Comparison of ENCODE assay signal across 8 mouse cellular contexts in the genomic region with DNA sequence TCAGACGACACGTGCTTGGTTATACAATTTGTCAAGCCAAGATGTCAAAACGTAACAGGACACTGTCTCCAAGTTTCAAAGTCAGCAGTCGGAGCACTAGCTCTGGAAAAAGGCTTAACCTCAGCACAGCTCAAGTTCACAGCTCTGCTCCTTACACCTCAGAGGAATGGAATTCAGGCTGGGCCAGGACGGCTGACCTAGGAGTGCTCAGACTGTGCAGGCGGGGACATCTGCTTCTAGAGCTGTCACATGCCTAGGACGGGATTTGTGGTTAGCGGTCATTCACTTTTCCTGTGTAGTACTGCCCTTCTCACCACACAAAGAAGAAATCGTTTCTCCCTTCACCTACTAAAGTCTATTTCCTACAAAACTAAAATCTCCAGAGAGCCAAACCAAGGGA. TPM values are rescaled to one million over a fixed set of nuclear protein-coding genes. Genes with fewer than 3 reads are reported as not detected.
A peak's percentile ranks its signal among the peaks of the same experiment; 100 is the strongest.
DNase-seq lines count a peak whose midpoint lies in the region; ATAC-seq and TF ChIP-seq lines count a peak whose summit lies in the region.

No protein-coding gene starts in this region.

- no peaks in the 10 kb centered on the region for H3K27me3 ChIP-seq in embryonic facial prominence, embryonic 10.5 days (replicated peaks; ENCODE audit: low read depth, poor library complexity, severe bottlenecking)
- no peaks in the 10 kb centered on the region for H3K27me3 ChIP-seq in heart, postnatal 0 days (ENCODE audit: control insufficient read depth, insufficient read depth, low read length)
- H3K27me3 ChIP-seq in limb, embryonic 13.5 days, result no peaks in the 10 kb centered on the region

- DNase-seq in R1 (ENCODE audit: low read depth, low spot score), result peak; percentile 60
- DNase-seq in embryonic facial prominence, embryonic 10.5 days (ENCODE audit: low spot score), result peak; percentile 70
- DNase-seq in heart, postnatal 0 days (ENCODE audit: low spot score), result peak; percentile 77
- no peak for DNase-seq in ovary, postnatal 36 days (ENCODE audit: low spot score)
- DNase-seq in right cerebral cortex, postnatal 36 days (ENCODE audit: low spot score in 2 of 2), result no peak
- no peak for DNase-seq in spleen, postnatal 4 days (ENCODE audit: low spot score in 2 of 2)

- no peaks in the 10 kb centered on the region for H3K9me3 ChIP-seq in embryonic facial prominence, embryonic 10.5 days
- H3K9me3 ChIP-seq in heart, postnatal 0 days (replicated peaks; ENCODE audit: control insufficient read depth, low read length), result no peaks in the 10 kb centered on the region
- no peaks in the 10 kb centered on the region for H3K9me3 ChIP-seq in limb, embryonic 13.5 days

- no peak overlapping the region for H3K4me2 ChIP-seq in heart, postnatal 0 days (ENCODE audit: low read depth, low read length)
- H3K4me2 ChIP-seq in limb, embryonic 13.5 days (replicated peaks), result no peak overlapping the region

- no peak overlapping the region for H3K4me3 ChIP-seq in embryonic facial prominence, embryonic 10.5 days
- H3K4me3 ChIP-seq in heart, postnatal 0 days (ENCODE audit: low read depth, low read length), result no peak overlapping the region
- no peak overlapping the region for H3K4me3 ChIP-seq in limb, embryonic 13.5 days

- peak; percentile 92 for ATAC-seq in heart, postnatal 0 days (ENCODE audit: insufficient read depth, low read depth)
- ATAC-seq in limb, embryonic 13.5 days (ENCODE audit: low FRiP score, low read depth), result peak; percentile 90
- no peak for ATAC-seq in inflammation-experienced regulatory T-cells, adult 6 months

- TF ChIP-seq EP300 in heart, postnatal 0 days (IDR thresholded peaks at IDR 0.05; ENCODE audit: low read depth), result no peak

- H3K36me3 ChIP-seq in embryonic facial prominence, embryonic 10.5 days (replicated peaks), result no peaks in the 10 kb centered on the region
- H3K36me3 ChIP-seq in heart, postnatal 0 days (replicated peaks; ENCODE audit: control insufficient read depth, insufficient read depth, low read length), result no peaks in the 10 kb centered on the region
- H3K36me3 ChIP-seq in limb, embryonic 13.5 days, result no peaks in the 10 kb centered on the region

- H3K9ac ChIP-seq in heart, postnatal 0 days (replicated peaks; ENCODE audit: low read depth, low read length), result no peak overlapping the region
- no peak overlapping the region for H3K9ac ChIP-seq in limb, embryonic 13.5 days

- no peak overlapping the region for H3K27ac ChIP-seq in embryonic facial prominence, embryonic 10.5 days (replicated peaks)
- peak overlapping the region; percentile 67 for H3K27ac ChIP-seq in heart, postnatal 0 days (ENCODE audit: low read depth)
- H3K27ac ChIP-seq in limb, embryonic 13.5 days, result peak overlapping the region; percentile 29; the same call in 1 of the 2 replicates

- H3K4me1 ChIP-seq in embryonic facial prominence, embryonic 10.5 days, result peaks cover 19% of the 10 kb centered on the region
- peaks cover 10% of the 10 kb centered on the region; the same call in 1 of the 2 replicates for H3K4me1 ChIP-seq in heart, postnatal 0 days (ENCODE audit: control insufficient read depth, insufficient read depth)
- peaks cover 14% of the 10 kb centered on the region for H3K4me1 ChIP-seq in limb, embryonic 13.5 days

- no peak for TF ChIP-seq CTCF in heart, postnatal 0 days (IDR thresholded peaks at IDR 0.05; ENCODE audit: low read depth)

- WGBS in embryonic facial prominence, embryonic 10.5 days, result 27% methylated on average over 9 of the region's 9 CpGs
- 9% methylated on average over 9 of the region's 9 CpGs for WGBS in heart, postnatal 0 days
- WGBS in limb, embryonic 13.5 days, result 6% methylated on average over 9 of the region's 9 CpGs

RNA-seq across cellular contexts. Expression of a gene that starts 3.9 kb away (rescaled TPM):
- 21.3 and 21.4 TPM in 2 replicates for polyA plus RNA-seq in embryonic facial prominence, embryonic 10.5 days (2016; fragmentation: Nextera tagmentation; extraction: Ambion mirVana)
- total RNA-seq in heart, postnatal 0 days (2014; rRNA removed; ENCODE audit: low replicate concordance), result 5.5 and 11.1 TPM in 2 replicates
- 6.3 and 7.9 TPM in 2 replicates for polyA plus RNA-seq in heart, postnatal 0 days (2015; fragmentation: Nextera tagmentation; extraction: Ambion mirVana)
- 28.6 and 29.9 TPM in 2 replicates for polyA plus RNA-seq in limb, embryonic 13.5 days (2015; fragmentation: Nextera tagmentation; extraction: Ambion mirVana)
- 1 to 10 TPM; 2.8 to 3.1 (median 2.9) TPM for polyA plus RNA-seq in inflammation-experienced regulatory T-cells, adult 6 months (2017; shearing (Covaris generic))

RNA-seq across cellular contexts. Expression of a gene that starts 22.1 kb away (rescaled TPM):
- polyA plus RNA-seq in embryonic facial prominence, embryonic 10.5 days (2016; fragmentation: Nextera tagmentation; extraction: Ambion mirVana), result 3.0 and 3.3 TPM in 2 replicates
- 0.12 TPM in 1 of 2 replicates, not detected in the other for total RNA-seq in heart, postnatal 0 days (2014; rRNA removed; ENCODE audit: low replicate concordance)
- polyA plus RNA-seq in heart, postnatal 0 days (2015; fragmentation: Nextera tagmentation; extraction: Ambion mirVana), result 0.05 and 0.07 TPM in 2 replicates
- 31.5 and 36.3 TPM in 2 replicates for polyA plus RNA-seq in limb, embryonic 13.5 days (2015; fragmentation: Nextera tagmentation; extraction: Ambion mirVana)
- not detected for polyA plus RNA-seq in inflammation-experienced regulatory T-cells, adult 6 months (2017; shearing (Covaris generic))

RNA-seq across cellular contexts. Expression of a gene that starts 48.4 kb away (rescaled TPM):
- 170 and 196 TPM in 2 replicates for polyA plus RNA-seq in embryonic facial prominence, embryonic 10.5 days (2016; fragmentation: Nextera tagmentation; extraction: Ambion mirVana)
- total RNA-seq in heart, postnatal 0 days (2014; rRNA removed; ENCODE audit: low replicate concordance), result 365 and 397 TPM in 2 replicates
- 356 and 358 TPM in 2 replicates for polyA plus RNA-seq in heart, postnatal 0 days (2015; fragmentation: Nextera tagmentation; extraction: Ambion mirVana)
- 391 and 410 TPM in 2 replicates for polyA plus RNA-seq in limb, embryonic 13.5 days (2015; fragmentation: Nextera tagmentation; extraction: Ambion mirVana)
- polyA plus RNA-seq in inflammation-experienced regulatory T-cells, adult 6 months (2017; shearing (Covaris generic)), result 100 to 1,000 TPM; 117 to 185 (median 137) TPM

RNA-seq across cellular contexts. Expression of a gene that starts 60.0 kb away (rescaled TPM):
- 17.6 and 19.3 TPM in 2 replicates for polyA plus RNA-seq in embryonic facial prominence, embryonic 10.5 days (2016; fragmentation: Nextera tagmentation; extraction: Ambion mirVana)
- 14.5 and 17.4 TPM in 2 replicates for total RNA-seq in heart, postnatal 0 days (2014; rRNA removed; ENCODE audit: low replicate concordance)
- 20.9 and 26.2 TPM in 2 replicates for polyA plus RNA-seq in heart, postnatal 0 days (2015; fragmentation: Nextera tagmentation; extraction: Ambion mirVana)
- 15.7 and 17.9 TPM in 2 replicates for polyA plus RNA-seq in limb, embryonic 13.5 days (2015; fragmentation: Nextera tagmentation; extraction: Ambion mirVana)
- 10 to 100 TPM in 1 of 3 experiments, 1 to 10 TPM in 2; 8.2 to 10.2 (median 9.2) TPM for polyA plus RNA-seq in inflammation-experienced regulatory T-cells, adult 6 months (2017; shearing (Covaris generic))

Comparison
In these comparisons a context has a peak if more than half of its experiments do, and no peak if none do; other contexts are left out.
1. DNase-seq: peak in R1 (single experiment), embryonic facial prominence, embryonic 10.5 days (single experiment) and heart, postnatal 0 days (single experiment); none in ovary, postnatal 36 days (single experiment), right cerebral cortex, postnatal 36 days (0 of 2) and spleen, postnatal 4 days (0 of 2).